Mouse (Mus musculus): ENCODE results near the gene Bbs2. TPM values are rescaled to one million over a fixed set of nuclear protein-coding genes. Genes with fewer than 3 reads are reported as not detected.

Bbs2 gene
- polyA plus RNA-seq, 1 experiment from 2014 or later = 7.3 TPM

DNA sequence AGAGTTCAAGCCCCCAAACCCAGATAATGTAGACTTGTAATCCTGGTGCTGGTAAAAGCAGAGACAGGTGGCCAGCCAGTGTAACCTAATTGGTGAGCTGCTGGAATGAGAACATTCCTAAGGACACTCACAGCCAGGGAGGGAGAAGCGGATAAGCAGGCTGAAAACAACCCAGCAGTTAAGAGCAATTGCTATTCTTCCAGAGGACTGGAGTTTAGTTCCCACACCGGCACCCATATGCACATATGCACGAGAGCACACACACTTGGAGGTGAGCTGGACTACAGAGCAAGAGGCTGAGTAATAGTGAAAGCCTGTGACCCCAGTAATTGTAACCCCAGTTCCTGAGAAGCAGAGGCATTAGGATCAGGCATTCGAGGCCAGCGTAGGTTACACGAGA is 74.8 kb downstream of the Bbs2 start:
- ATAC-seq = no peak
- TF ChIP-seq CTCF (IDR thresholded peaks at IDR 0.05) (no peak), EP300 (IDR thresholded peaks at IDR 0.05) (no peak)
- DNase-seq (ENCODE audit: low spot score) = no peak
- Histone ChIP-seq H3K4me3 (ENCODE audit: low read depth, low read length) (no peak overlapping the region), H3K27me3 (replicated peaks; ENCODE audit: insufficient read depth, low read length) (no peaks in the 10 kb centered on the region), H3K4me2 (replicated peaks; ENCODE audit: low read depth, low read length) (no peak overlapping the region), H3K9ac (replicated peaks; ENCODE audit: low read depth) (no peak overlapping the region), H3K36me3 (ENCODE audit: insufficient read depth, low read length) (peaks cover 18% of the 10 kb centered on the region), H3K27ac (ENCODE audit: low read length) (no peak overlapping the region), H3K4me1 (ENCODE audit: insufficient read depth, low read depth, low read length) (no peaks in the 10 kb centered on the region), H3K9me3 (ENCODE audit: low read length) (no peaks in the 10 kb centered on the region)
- 89% methylated on average over 6 of the region's 6 CpGs for whole genome bisulfite sequencing

Other genes starting within 250 kb of the Bbs2 start
- 57.4 and 61.6 TPM in 2 replicates for gene Amfr, start 86.1 kb downstream of the Bbs2 start, polyA plus RNA-seq (2015; fragmentation: Nextera tagmentation; extraction: Ambion mirVana)
- gene Nudt21, start 61.9 kb downstream of the Bbs2 start, polyA plus RNA-seq (2015; fragmentation: Nextera tagmentation; extraction: Ambion mirVana) = 53.9 and 55.0 TPM in 2 replicates
- 6.1 and 7.0 TPM in 2 replicates for gene Ogfod1, start 61.7 kb downstream of the Bbs2 start, polyA plus RNA-seq (2015; fragmentation: Nextera tagmentation; extraction: Ambion mirVana)
- not detected in 2 replicates for gene Mt4, start 38.3 kb upstream of the Bbs2 start, polyA plus RNA-seq (2015; fragmentation: Nextera tagmentation; extraction: Ambion mirVana)
- 2.6 TPM in 2 replicates for gene Mt3, start 53.7 kb upstream of the Bbs2 start, polyA plus RNA-seq (2015; fragmentation: Nextera tagmentation; extraction: Ambion mirVana)
- 143 and 159 TPM in 2 replicates for gene Mt2, start 73.7 kb upstream of the Bbs2 start, polyA plus RNA-seq (2015; fragmentation: Nextera tagmentation; extraction: Ambion mirVana)
- 836 and 858 TPM in 2 replicates for gene Mt1, start 80.2 kb upstream of the Bbs2 start, polyA plus RNA-seq (2015; fragmentation: Nextera tagmentation; extraction: Ambion mirVana)
- gene Nup93, start 115.6 kb upstream of the Bbs2 start, polyA plus RNA-seq (2015; fragmentation: Nextera tagmentation; extraction: Ambion mirVana) = 26.7 and 27.1 TPM in 2 replicates
- 0.11 and 0.12 TPM in 2 replicates for gene Slc12a3, start 230.3 kb upstream of the Bbs2 start, polyA plus RNA-seq (2015; fragmentation: Nextera tagmentation; extraction: Ambion mirVana)